Mouse (Mus musculus) ZHBTc4 (cell line): Measurements from ENCODE around the gene Mvd.

ENCODE experiments used
- DNase-seq: peaks from one replicate; pipeline ENCODE4 v3.0.0-alpha.2; 2011; ENCODE audit warnings: low read depth, low spot score

Gene Mvd

GRCm38 (mm10) chr8:122443262-122444006 lies at the start of gene Mvd:
Gene Mvd (minus strand): TSS chr8:122443422.
- DNase-seq, result peak; percentile 100

- no peak for DNase-seq
Observed at GRCm38 (mm10) chr8:122488387-122488786, 45.2 kb upstream of the Mvd start.

GRCm38 (mm10) chr8:122484831-122485230 lies 41.6 kb upstream of the Mvd start:
- DNase-seq, result no peak

- DNase-seq, result peak; percentile 54
Observed at GRCm38 (mm10) chr8:122483877-122484276, 40.7 kb upstream of the Mvd start.

- no peak for DNase-seq
Observed at GRCm38 (mm10) chr8:122482448-122482847, 39.2 kb upstream of the Mvd start.

- peak; percentile 97 for DNase-seq
Observed at GRCm38 (mm10) chr8:122475580-122476320, 32.5 kb upstream of the Mvd start, which contains the start of the genes Rnf166 and Ctu2. Gene Rnf166 (minus strand): TSS chr8:122476064. Gene Ctu2 (plus strand): TSS chr8:122476143.

- DNase-seq, result peak; percentile 25
Observed at GRCm38 (mm10) chr8:122474951-122475560, 31.8 kb upstream of the Mvd start.

GRCm38 (mm10) chr8:122473911-122474421 lies 30.7 kb upstream of the Mvd start:
- peak; percentile 64 for DNase-seq

- no peak for DNase-seq
Observed at GRCm38 (mm10) chr8:122470691-122471090, 27.5 kb upstream of the Mvd start.

- DNase-seq, result no peak
Observed at GRCm38 (mm10) chr8:122469965-122470364, 26.7 kb upstream of the Mvd start.

- DNase-seq, result no peak
Observed at GRCm38 (mm10) chr8:122469407-122469806, 26.2 kb upstream of the Mvd start.

- no peak for DNase-seq
Observed at GRCm38 (mm10) chr8:122467816-122468215, 24.6 kb upstream of the Mvd start.

GRCm38 (mm10) chr8:122464985-122465384 lies 21.8 kb upstream of the Mvd start:
- DNase-seq, result no peak

GRCm38 (mm10) chr8:122463651-122464640 lies 20.7 kb upstream of the Mvd start:
- DNase-seq, result no peak

GRCm38 (mm10) chr8:122462510-122462909 lies 19.3 kb upstream of the Mvd start:
- no peak for DNase-seq

- DNase-seq, result no peak
Observed at GRCm38 (mm10) chr8:122461473-122462148, 18.4 kb upstream of the Mvd start.

- peak; percentile 76 for DNase-seq
Observed at GRCm38 (mm10) chr8:122460524-122461472, 17.6 kb upstream of the Mvd start, which contains the start of gene Snai3. Gene Snai3 (minus strand): TSS chr8:122460733.

- DNase-seq, result no peak
Observed at GRCm38 (mm10) chr8:122459990-122460389, 16.8 kb upstream of the Mvd start.
